Mouse (Mus musculus): Measurements from ENCODE around the gene Lig4. TPM values are rescaled to one million over a fixed set of nuclear protein-coding genes. Genes with fewer than 3 reads are reported as not detected.

Gene Lig4
- polyA plus RNA-seq, 1 experiment from 2014 or later = 5.7 TPM

DNA sequence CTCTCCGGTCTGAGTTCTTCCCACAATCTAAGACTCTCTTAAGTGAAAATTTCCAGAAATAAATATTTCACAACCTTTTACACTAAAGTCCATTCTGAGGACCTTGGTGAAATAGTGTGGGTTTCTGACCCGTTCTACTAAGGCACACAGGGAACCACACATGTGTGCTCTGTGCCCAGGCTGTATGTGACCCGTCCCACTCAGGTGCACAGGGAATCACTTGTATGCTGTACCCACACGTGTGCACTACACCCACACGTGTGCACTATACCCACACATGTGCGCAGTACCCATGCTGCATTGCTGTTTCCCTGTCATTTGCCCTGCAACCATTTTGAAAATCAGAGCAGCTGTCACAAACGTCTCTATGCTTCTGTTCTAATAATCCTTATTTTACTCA, 41.9 kb downstream of the Lig4 start:
- Histone ChIP-seq H3K4me2 (ENCODE audit: low read depth, low read length) (no peak overlapping the region), H3K27ac (ENCODE audit: low read length) (peak overlapping the region; percentile 76), H3K4me1 (replicated peaks; ENCODE audit: control insufficient read depth, insufficient read depth, low read length) (no peaks in the 10 kb centered on the region), H3K36me3 (ENCODE audit: control insufficient read depth, insufficient read depth, low read length) (no peaks in the 10 kb centered on the region), H3K27me3 (ENCODE audit: control insufficient read depth, insufficient read depth, low read depth, low read length) (no peaks in the 10 kb centered on the region), H3K9ac (ENCODE audit: low read length) (no peak overlapping the region), H3K4me3 (ENCODE audit: low read length) (no peak overlapping the region), H3K9me3 (ENCODE audit: control insufficient read depth, low read length) (no peaks in the 10 kb centered on the region)
- ATAC-seq (ENCODE audit: low read depth) = peak; percentile 13; the same call in 1 of the 2 replicates
- 59% methylated on average over 7 of the region's 7 CpGs for WGBS

GRCm38 (mm10) chr8:9934891-9935565, 42.5 kb downstream of the Lig4 start:
- whole genome bisulfite sequencing = 21% methylated on average over 10 of the region's 10 CpGs

GRCm38 (mm10) chr8:9932711-9933110, 44.8 kb downstream of the Lig4 start:
- Histone ChIP-seq H3K4me2 (ENCODE audit: low read depth, low read length) (no peak overlapping the region), H3K4me1 (replicated peaks; ENCODE audit: control insufficient read depth, insufficient read depth, low read length) (no peaks in the 10 kb centered on the region), H3K27me3 (ENCODE audit: control insufficient read depth, insufficient read depth, low read depth, low read length) (no peaks in the 10 kb centered on the region), H3K9ac (ENCODE audit: low read length) (no peak overlapping the region), H3K4me3 (ENCODE audit: low read length) (no peak overlapping the region), H3K27ac (ENCODE audit: low read length) (no peak overlapping the region), H3K36me3 (ENCODE audit: control insufficient read depth, insufficient read depth, low read length) (no peaks in the 10 kb centered on the region), H3K9me3 (ENCODE audit: control insufficient read depth, low read length) (no peaks in the 10 kb centered on the region)
- ATAC-seq (ENCODE audit: low read depth) = no peak

More at GRCm38 (mm10) chr8:9934891-9935565, 42.5 kb downstream of the Lig4 start:
- no peaks in the 10 kb centered on the region for H3K27me3 ChIP-seq (ENCODE audit: control insufficient read depth, insufficient read depth, low read depth, low read length)
- no peak overlapping the region for H3K9ac ChIP-seq (ENCODE audit: low read length)
- no peaks in the 10 kb centered on the region for H3K9me3 ChIP-seq (ENCODE audit: control insufficient read depth, low read length)
- H3K4me3 ChIP-seq (ENCODE audit: low read length) = no peak overlapping the region
- no peaks in the 10 kb centered on the region for H3K36me3 ChIP-seq (ENCODE audit: control insufficient read depth, insufficient read depth, low read length)
- peak overlapping the region; percentile 83 for H3K27ac ChIP-seq (ENCODE audit: low read length)
- no peak overlapping the region for H3K4me2 ChIP-seq (ENCODE audit: low read depth, low read length)
- ATAC-seq (ENCODE audit: low read depth) = peak; percentile 96
- H3K4me1 ChIP-seq (replicated peaks; ENCODE audit: control insufficient read depth, insufficient read depth, low read length) = no peaks in the 10 kb centered on the region

GRCm38 (mm10) chr8:9929746-9930445, 47.6 kb downstream of the Lig4 start:
- no peak for ATAC-seq (ENCODE audit: low read depth)
- Histone ChIP-seq H3K4me3 (ENCODE audit: low read length) (no peak overlapping the region), H3K9ac (ENCODE audit: low read length) (no peak overlapping the region), H3K4me2 (ENCODE audit: low read depth, low read length) (no peak overlapping the region), H3K27ac (ENCODE audit: low read length) (no peak overlapping the region), H3K9me3 (ENCODE audit: control insufficient read depth, low read length) (no peaks in the 10 kb centered on the region), H3K27me3 (ENCODE audit: control insufficient read depth, insufficient read depth, low read depth, low read length) (no peaks in the 10 kb centered on the region), H3K4me1 (replicated peaks; ENCODE audit: control insufficient read depth, insufficient read depth, low read length) (no peaks in the 10 kb centered on the region), H3K36me3 (ENCODE audit: control insufficient read depth, insufficient read depth, low read length) (no peaks in the 10 kb centered on the region)
- 56% methylated on average over 14 of the region's 14 CpGs for WGBS

Other genes with a start within 250 kb of the Lig4 start
- gene Fam155a, start 206.5 kb downstream of the Lig4 start, polyA plus RNA-seq (2015; fragmentation: Nextera tagmentation; extraction: Ambion mirVana) = 0.15 and 0.29 TPM in 2 replicates
- not detected in 2 replicates for gene Gm10217, start 113.4 kb downstream of the Lig4 start, polyA plus RNA-seq (2015; fragmentation: Nextera tagmentation; extraction: Ambion mirVana)
- gene Abhd13, start within 50 bp of the Lig4 start, polyA plus RNA-seq (2015; fragmentation: Nextera tagmentation; extraction: Ambion mirVana) = 13.8 and 15.0 TPM in 2 replicates
- gene Tnfsf13b, start 28.8 kb upstream of the Lig4 start, polyA plus RNA-seq (2015; fragmentation: Nextera tagmentation; extraction: Ambion mirVana) = 1.4 and 1.5 TPM in 2 replicates
- 0.25 and 0.44 TPM in 2 replicates for gene Myo16, start 176.2 kb upstream of the Lig4 start, polyA plus RNA-seq (2015; fragmentation: Nextera tagmentation; extraction: Ambion mirVana)